Mouse (Mus musculus) ES-Bruce4 (cell line): ENCODE measurements around the gene B9d1.

ENCODE experiments used
- CTCF ChIP-seq: IDR thresholded peaks from one replicate; pipeline ENCODE4 v1.8.1; 2011; ENCODE audit warnings: low read depth, low read length
- POLR2A ChIP-seq: IDR thresholded peaks from one replicate; pipeline ENCODE4 v1.8.1; 2011; ENCODE audit warnings: low read length; ENCODE audit not compliant: insufficient read depth

DNA sequence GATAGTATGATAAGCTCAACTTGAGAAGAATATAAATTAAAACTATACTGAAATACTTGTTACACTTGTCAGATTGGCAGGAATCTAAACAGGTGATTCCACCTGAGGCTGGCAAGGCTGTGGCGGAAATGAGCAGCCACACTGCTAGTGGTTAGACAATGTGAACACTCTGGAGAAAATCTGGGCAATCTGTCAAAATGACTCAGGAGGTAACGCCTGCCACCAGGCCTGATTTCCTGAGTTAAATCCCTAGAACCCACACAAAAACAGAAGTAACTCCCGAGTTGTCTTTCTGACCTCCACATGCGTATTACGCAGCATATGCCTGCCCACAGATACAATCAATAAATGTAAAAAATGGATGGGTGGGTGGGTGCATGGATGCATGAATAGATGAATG is 57.5 kb downstream of the B9d1 start:
- TF ChIP-seq POLR2A, result no peak
- no peak for TF ChIP-seq CTCF
